Mouse (Mus musculus) macrophage (primary cell): Measurements from ENCODE around the gene Cyp2w1. TPM values are rescaled to one million over a fixed set of nuclear protein-coding genes. Genes with fewer than 3 reads are reported as not detected.
"Not testable (repeated sequence)": the region's sequence is repeated elsewhere in the genome, so short reads cannot be mapped to it uniquely, and the experiment has no call there.

Source experiments
- H3K27ac ChIP-seq: fragments of 350-480 bp; formaldehyde crosslinking; 2 replicates; pipeline ENCODE4 v1.9.0; 2021
- H3K36me3 ChIP-seq: fragments of 350-480 bp; formaldehyde crosslinking; 2 replicates; pipeline ENCODE4 v1.9.0; 2021; ENCODE audit errors: inconsistent target
- H3K4me3 ChIP-seq: fragments of 350-480 bp; formaldehyde crosslinking; 2 replicates; pipeline ENCODE4 v1.9.0; 2021; ENCODE audit errors: inconsistent target
- H3K79me2 ChIP-seq: fragments of 350-480 bp; formaldehyde crosslinking; 2 replicates; pipeline ENCODE4 v1.9.0; 2021; ENCODE audit errors: inconsistent target
- WGBS: methylation state at CpG from one replicate; pipeline ENCODE4 v1.1.7; 2026; ENCODE audit warnings: inconsistent platforms; ENCODE audit not compliant: missing documents; 5-methylcytosine and 5-hydroxymethylcytosine counted together
- polyA plus RNA-seq: library from polyadenylated mRNA; stranded (reverse); fragments of 250-400 nt; gene quantifications from 3 replicates; pipeline ENCODE4 v1.2.4, GENCODE M21; 2018; ENCODE audit warnings: inconsistent platforms

The Cyp2w1 gene
- polyA plus RNA-seq, 1 experiment from 2014 or later: not detected

DNA sequence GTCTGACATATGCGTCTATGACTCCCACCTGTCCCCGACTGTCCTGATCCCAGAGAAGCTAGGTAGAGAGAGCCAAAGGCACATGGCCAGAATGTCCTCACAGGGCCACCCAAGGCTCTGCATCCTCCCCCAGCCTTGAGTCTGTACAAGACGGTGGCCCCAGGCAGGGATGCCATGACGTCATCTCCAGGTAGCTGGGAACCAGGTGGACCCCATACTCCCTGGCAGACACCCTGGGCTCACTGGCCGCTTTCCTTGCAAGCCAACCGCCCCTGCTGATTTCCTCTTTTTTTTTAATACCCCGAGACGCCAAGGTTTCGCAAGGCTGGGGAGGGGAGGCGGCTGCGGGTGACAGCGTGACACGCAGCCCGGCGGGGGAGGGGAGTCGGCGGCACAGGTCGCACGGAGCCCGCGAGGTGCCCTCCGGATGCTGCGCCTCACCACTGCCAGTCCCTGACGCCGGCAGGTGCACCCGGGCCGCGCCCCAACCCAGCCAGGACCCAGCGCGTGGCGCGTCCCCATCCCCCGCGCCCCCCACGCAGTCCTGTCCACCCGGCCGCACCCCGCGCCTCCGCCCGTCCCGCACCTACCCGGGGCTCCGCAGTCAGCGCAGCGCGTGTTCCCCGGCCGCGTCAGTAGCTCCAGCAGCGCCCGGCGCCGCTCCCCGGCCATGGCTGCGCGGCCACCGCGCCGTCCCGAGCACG is 27.6 kb upstream of the Cyp2w1 start:
- Histone ChIP-seq H3K36me3 (no peaks in the 10 kb centered on the region), H3K27ac (peak overlapping the region; percentile 74)
- WGBS: under 1% methylated on average over 45 of the region's 62 CpGs

DNA sequence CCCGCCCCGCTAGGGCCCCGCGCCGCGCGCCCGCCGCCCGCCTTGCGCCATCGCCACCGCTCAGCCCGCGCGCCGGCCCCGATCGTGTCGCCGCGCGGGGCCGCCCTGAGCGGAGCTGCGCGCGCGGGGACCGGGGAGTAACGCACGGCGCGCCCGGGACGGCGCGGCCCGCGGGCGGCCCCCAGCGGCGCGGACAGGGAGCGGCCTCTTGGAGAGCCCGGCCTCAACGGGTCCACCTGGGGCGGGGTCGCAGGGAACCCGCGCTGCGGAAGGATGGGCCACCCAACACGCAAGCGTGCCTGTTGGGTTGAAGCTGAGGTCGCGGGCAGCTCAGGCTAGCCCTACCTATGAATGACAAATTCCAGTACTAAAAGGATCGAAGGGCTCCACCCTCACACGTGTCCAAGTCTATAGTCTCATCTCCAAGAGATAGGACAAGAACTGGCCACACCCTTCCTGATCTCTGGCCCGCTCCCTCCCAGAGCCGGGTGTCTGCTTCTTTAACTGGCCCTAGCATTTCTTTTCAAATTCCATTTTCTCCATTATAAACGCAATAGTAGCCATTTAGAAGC is 26.9 kb upstream of the Cyp2w1 start, which contains the start of gene Adap1:
TSS of gene Adap1 (minus strand) at position 228 of the 572 bp plus-strand sequence.
- Histone ChIP-seq H3K79me2 (peaks cover 43% of the 10 kb centered on the region), H3K36me3 (no peaks in the 10 kb centered on the region), H3K27ac (peak within 1 kb of the TSS; percentile 74), H3K4me3 (peak within 1 kb of the TSS; percentile 54)
- under 1% methylated on average over 53 of the region's 61 CpGs for WGBS

More for the DNA sequence above, 27.6 kb upstream of the Cyp2w1 start:
- peak overlapping the region; percentile 54 for H3K4me3 ChIP-seq
- H3K79me2 ChIP-seq: peaks cover 50% of the 10 kb centered on the region

DNA sequence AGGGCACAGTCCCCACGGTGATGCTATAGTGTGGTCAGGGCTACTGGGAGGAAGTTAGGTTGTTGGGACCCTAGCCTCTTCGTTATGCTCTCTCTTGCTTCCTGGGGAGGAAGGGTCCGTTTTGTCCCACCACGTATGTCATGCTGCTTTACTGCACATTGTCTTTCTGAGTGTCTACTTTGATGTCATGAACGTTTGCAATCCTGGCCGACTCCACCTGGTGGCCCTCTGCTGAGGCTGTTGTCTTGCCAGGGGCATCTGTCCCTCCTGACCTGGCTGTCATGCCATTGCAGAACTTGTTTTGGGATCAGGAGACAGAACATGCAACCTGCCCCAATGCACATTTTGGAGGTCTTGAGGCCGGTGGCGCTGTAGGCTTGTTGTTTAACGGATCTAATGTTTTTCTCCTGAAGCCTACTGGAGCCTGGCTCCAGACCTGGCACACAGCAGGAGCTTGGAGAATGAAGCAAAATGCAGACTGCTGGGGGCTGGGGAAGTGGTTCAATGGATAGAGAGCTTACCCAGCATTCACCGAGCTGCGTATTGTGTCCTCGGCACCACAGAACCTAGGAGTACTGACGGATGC is 26.2 kb upstream of the Cyp2w1 start:
- no peak overlapping the region for H3K27ac ChIP-seq
- 67% methylated on average over 13 of the region's 13 CpGs for WGBS
- H3K79me2 ChIP-seq: peaks cover 36% of the 10 kb centered on the region
- H3K36me3 ChIP-seq: no peaks in the 10 kb centered on the region
- no peak overlapping the region for H3K4me3 ChIP-seq

DNA sequence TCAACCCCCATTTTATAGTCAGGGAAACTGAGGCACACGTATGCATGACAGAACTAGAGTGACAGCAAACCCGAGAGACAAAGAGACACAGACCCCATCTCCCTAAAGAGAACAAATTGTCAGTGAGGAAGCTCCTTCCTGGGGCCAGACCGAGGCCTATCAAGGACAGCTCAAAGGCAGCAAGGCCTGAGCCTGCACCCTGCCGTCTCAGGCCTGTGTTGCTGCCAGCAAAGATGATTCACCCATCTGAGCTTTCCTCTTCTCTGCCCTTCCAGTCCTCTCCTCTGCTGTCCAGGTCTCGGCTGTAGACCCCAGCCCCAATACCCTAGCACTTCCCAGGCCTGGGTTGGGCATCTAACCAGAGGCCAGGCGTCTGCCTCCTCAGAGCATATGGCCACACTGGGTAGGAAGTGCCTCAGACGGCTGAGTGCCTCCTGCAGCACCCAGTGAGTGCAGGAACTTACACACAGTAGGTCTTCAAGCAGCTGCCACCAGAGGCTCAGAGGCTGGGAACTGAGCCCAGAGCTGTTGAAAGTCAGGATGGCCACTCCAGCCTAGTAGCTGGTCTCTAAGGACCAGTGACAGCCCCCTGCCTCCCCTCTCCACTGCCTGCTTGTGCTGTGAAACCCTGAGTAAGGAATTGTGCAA is 25.3 kb upstream of the Cyp2w1 start:
- H3K27ac ChIP-seq: peak overlapping the region; percentile 28
- H3K36me3 ChIP-seq: no peaks in the 10 kb centered on the region
- WGBS: 73% methylated on average over 7 of the region's 7 CpGs
- peaks cover 27% of the 10 kb centered on the region for H3K79me2 ChIP-seq
- no peak overlapping the region for H3K4me3 ChIP-seq

DNA sequence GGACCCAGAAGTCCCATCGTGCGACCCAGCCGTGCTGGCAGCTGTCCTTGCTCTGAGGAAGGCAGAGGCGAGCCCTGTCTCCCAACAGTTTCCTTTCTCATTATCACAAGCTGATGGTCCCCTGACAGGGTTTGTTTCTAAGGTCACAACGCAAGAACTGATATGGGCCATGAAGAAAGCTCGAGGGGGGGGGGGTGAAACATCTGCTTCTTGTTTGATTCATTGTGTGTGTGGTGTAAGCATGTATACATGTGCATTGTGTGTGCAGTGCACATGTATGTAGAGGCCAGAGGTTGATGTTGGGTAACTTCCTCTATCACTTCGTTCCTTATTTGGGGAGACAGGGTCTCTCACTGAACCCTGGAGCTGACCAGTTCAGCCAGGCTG is 24.8 kb upstream of the Cyp2w1 start:
- H3K27ac ChIP-seq: peak overlapping the region; percentile 28
- 13% methylated on average over 7 of the region's 7 CpGs for WGBS
- no peaks in the 10 kb centered on the region for H3K36me3 ChIP-seq
- H3K79me2 ChIP-seq: peaks cover 22% of the 10 kb centered on the region
- H3K4me3 ChIP-seq: no peak overlapping the region

DNA sequence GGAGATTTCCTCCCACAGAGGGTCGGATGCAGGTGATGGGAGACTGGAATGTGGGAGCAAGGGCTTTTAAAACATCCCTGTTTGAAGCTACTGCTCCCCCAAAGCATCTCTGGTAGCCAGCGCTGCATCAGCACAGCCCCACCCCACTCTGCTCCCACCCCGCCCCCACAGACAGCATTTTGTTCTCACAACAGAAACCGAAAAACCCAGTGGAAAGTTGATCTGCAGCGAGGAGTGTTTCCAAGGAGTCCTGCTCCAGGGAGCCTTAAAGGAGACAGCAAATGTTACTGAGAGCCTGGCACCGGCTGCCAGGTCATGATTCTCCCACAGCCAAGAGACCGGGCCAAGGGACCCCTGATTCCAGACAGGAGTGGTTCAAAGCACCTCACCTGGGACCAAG is 21.7 kb upstream of the Cyp2w1 start:
- no peaks in the 10 kb centered on the region for H3K79me2 ChIP-seq
- H3K27ac ChIP-seq: no peak overlapping the region
- H3K4me3 ChIP-seq: no peak overlapping the region
- 90% methylated on average over 6 of the region's 7 CpGs for WGBS
- H3K36me3 ChIP-seq: no peaks in the 10 kb centered on the region

DNA sequence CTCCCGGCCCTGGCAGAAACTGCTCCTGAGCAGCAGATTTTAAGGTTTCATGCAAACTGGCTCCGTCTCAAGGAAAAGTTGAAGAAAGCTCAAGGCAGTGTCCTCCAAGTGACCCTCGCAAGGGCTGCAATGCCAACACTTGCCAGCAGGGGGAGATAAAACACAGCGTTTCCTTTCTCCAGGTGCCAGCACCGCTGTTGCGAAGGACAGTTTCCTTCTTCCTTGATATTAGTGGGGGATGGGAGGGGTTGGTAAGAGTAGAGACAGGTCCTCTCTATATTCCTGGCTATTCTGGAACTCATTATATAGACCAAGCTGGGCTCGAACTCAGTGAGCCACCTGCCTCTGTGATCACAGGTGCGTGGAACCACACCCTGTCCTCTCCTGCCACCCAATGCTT is 20.7 kb upstream of the Cyp2w1 start:
- H3K27ac ChIP-seq: no peak overlapping the region
- 17% methylated on average over 7 of the region's 8 CpGs for WGBS
- H3K36me3 ChIP-seq: peaks cover 4% of the 10 kb centered on the region; the same call in 1 of the 2 replicates
- H3K79me2 ChIP-seq: no peaks in the 10 kb centered on the region
- H3K4me3 ChIP-seq: no peak overlapping the region

DNA sequence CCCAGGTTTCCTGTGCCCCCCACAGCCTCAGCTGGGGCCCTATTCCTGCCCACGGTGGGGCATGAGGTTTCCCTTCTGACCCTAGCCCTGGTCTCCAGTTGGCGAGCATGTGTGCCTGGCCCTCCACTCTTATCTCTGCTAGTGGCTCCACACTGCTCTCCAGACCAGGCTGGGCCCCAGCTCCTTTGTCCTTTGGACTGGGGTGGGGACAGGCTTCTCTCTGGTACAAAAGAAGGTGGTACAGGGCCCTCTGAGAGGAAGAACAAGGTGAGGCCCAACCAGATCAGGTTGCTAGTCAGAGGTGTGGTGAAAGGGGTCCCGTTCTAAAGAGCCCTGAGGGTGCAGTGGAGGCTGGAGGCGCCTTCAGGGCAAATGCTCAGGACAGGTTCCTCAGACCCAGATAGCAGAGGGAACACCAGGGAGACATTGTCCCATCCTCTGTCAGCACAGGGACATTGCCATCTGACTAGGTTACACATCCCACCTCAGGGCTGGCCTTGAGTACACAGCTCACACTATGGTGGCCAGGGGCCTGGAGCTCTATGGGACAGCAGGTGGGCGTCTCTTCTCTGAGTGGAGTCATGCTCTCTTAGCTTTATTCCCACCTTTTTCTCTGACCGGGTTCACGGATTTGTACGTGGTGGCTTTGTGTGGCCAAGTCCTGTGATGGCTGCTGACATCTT is 19.7 kb upstream of the Cyp2w1 start:
- no peak overlapping the region for H3K4me3 ChIP-seq
- H3K27ac ChIP-seq: no peak overlapping the region

DNA sequence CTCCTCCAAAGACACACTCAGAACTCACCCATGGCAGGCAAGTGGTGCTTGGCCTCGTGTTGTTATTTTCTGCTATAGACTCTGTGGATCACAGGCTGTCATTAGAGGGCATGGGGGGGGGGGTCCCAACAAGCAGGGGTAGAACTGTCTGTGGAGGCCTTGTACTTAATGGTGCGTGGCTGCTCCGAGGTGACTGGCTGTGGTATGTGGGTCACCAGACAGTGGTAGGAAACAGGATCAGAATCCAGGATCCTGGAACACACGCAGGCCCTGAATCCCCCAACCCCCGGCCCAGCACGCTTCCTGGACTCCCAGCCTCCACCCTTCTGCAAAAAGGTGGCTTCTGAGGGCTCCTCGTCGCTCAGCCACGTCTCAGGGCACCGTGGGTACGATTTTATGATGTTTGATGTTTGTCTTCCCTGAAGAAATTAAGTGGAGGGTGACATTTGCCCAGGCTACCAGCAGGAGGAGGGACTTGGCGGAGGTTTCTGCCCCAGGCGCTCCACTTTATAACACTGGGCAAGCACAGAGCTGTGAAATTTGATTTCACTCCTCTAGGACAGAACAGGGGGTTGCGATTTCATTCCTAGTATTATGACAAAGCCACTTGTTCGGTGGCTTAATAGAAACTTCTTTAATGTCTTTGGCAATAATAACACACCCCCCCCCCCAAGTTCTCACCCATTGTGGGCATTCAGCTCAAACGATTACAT is 19.0 kb upstream of the Cyp2w1 start:
- Histone ChIP-seq H3K4me3 (no peak overlapping the region), H3K27ac (no peak overlapping the region)
- 95% methylated on average over 16 of the region's 16 CpGs for WGBS

More for the DNA sequence above, 19.7 kb upstream of the Cyp2w1 start:
- Histone ChIP-seq H3K36me3 (peaks cover 7% of the 10 kb centered on the region; the same call in 1 of the 2 replicates), H3K79me2 (no peaks in the 10 kb centered on the region)
- WGBS: 88% methylated on average over 8 of the region's 8 CpGs

DNA sequence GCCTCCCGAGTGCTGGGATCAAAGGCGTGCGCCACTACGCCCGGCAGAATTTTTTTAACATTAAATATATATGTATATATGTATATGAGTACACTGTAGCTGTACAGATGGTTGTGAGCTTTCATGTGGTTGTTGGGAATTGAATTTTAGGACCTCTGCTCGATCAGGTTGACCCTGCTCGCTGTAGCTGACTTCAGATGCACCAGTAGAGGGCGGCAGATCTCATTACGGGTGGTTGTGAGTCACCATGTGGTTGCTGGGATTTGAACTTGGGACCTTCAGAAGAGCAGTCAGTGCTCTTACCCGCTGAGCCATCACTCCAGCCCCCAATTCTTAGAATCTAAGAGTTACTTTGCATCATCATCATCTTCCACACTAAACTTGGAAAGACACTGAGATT is 18.0 kb upstream of the Cyp2w1 start:
- H3K79me2 ChIP-seq, H3K27ac ChIP-seq, H3K4me3 ChIP-seq: not testable (repeated sequence)
- WGBS: 92% methylated on average over 7 of the region's 10 CpGs
- peaks cover 22% of the 10 kb centered on the region for H3K36me3 ChIP-seq

More for the DNA sequence above, 19.0 kb upstream of the Cyp2w1 start:
- no peaks in the 10 kb centered on the region for H3K79me2 ChIP-seq
- H3K36me3 ChIP-seq: peaks cover 13% of the 10 kb centered on the region; the same call in 1 of the 2 replicates

DNA sequence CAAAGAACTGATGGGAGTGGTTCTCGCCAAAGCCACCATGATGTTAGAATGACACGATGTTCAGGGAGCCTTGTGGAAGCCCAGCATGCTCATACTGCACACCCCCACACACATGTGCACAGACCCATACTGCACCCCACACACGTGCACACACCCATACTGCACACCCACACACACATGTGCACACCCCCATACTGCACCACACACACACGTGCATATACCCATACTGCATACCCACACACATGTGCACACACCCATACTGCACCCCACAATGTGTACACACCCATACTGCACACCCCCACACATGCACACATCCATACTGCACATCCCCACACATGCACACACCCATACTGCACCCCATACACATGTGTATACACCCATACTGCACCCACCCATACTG is 16.8 kb upstream of the Cyp2w1 start:
- Histone ChIP-seq H3K36me3 (peaks cover 34% of the 10 kb centered on the region), H3K4me3 (no peak overlapping the region), H3K27ac (no peak overlapping the region), H3K79me2 (no peaks in the 10 kb centered on the region)
- 91% methylated on average over 4 of the region's 4 CpGs for WGBS

DNA sequence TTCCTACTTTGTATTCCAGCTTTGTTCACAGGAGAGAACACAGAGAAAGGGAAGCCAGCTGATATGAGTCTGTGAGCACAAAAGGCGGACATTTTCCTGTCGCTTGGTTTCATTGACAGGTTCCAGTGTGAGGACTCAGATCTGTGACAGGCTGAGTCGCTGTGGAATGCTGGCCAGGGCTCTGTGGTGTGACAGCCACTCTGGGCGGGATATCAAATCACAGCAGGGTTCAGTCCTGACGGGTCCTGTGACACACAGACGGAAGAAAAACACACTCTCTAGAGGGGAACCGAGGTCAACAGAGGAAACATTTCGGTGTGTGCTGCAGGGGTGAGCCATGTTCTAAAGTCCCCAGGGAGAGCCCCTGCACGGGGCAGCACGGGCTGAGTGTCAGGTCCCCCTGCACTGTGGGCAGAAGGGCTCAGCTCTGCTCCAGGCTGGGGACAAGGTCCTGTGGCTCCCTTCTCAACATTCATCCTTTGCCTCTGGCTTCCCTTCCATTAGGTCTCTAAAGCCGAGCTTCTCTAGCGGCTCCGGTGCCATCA is 14.5 kb upstream of the Cyp2w1 start:
- WGBS: 82% methylated on average over 12 of the region's 13 CpGs
- Histone ChIP-seq H3K79me2 (peaks cover 4% of the 10 kb centered on the region; the same call in 1 of the 2 replicates), H3K4me3 (no peak overlapping the region), H3K36me3 (peaks cover 48% of the 10 kb centered on the region), H3K27ac (no peak overlapping the region)

DNA sequence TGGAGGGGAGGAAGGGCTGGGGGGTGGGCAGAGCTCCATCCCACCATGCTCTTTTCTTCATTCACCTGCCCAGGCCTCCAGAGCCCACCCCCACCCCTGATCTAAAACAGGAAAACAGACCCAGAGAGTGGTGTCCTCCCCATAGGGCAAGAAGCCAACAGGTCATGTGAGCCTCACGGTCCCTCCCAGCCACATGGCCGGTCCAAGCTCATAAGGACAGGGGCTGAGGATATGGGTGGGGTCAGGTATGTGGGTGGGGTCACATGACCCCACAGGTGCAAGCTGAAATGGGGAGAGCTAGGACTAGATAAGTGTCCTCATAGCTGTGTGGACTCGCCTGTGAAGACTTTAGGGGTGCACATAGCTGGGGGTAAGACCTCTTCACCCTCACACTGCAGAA is 14.0 kb upstream of the Cyp2w1 start:
- Histone ChIP-seq H3K36me3 (peaks cover 48% of the 10 kb centered on the region), H3K4me3 (no peak overlapping the region), H3K79me2 (peaks cover 9% of the 10 kb centered on the region), H3K27ac (no peak overlapping the region)
- WGBS: 89% methylated on average over 3 of the region's 3 CpGs

DNA sequence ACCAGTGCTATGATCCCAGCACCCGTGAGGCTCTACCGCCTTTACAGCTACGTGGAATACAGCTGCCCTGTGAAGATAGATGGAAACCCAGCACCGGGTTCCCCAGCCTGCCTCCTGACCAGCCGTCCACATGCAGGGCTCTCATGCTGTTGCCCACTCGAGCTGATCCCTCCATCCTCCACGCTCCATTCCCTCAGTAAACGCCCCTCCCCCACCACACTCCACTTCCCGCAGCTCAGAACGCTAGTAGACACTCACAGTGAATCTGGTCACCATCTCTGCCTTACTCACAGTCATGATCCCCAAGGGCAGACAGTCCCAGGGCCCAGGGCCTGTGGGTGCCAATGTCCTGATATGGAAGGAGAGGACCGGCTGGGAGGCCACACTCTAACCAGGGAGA is 13.5 kb upstream of the Cyp2w1 start:
- Histone ChIP-seq H3K4me3 (no peak overlapping the region), H3K79me2 (peaks cover 14% of the 10 kb centered on the region), H3K27ac (no peak overlapping the region), H3K36me3 (peaks cover 48% of the 10 kb centered on the region)
- 97% methylated on average over 10 of the region's 11 CpGs for WGBS
